Mouse (Mus musculus): ENCODE measurements at regions not wholly inside any gene's neighbourhood (a gene's known extent, or its start where the extent isn't known, plus 50 kb on each side); places are given as distances from the start of the nearest gene placed in this dataset.

- ATAC-seq (ENCODE audit: low FRiP score, low TSS enrichment) = no peak
- H3K9ac ChIP-seq (replicated peaks; ENCODE audit: low read length) = no peak overlapping the region
- WGBS = 66% methylated on average over 10 of the region's 10 CpGs
- H3K9me3 ChIP-seq (ENCODE audit: low read length) = no peaks in the 10 kb centered on the region
- H3K27ac ChIP-seq (ENCODE audit: low read length) = no peak overlapping the region
- peaks cover 8% of the 10 kb centered on the region; the same call in 1 of the 2 replicates for H3K4me1 ChIP-seq (ENCODE audit: insufficient read depth, low read length)
- H3K4me2 ChIP-seq (replicated peaks; ENCODE audit: low read depth, low read length) = no peak overlapping the region
- H3K36me3 ChIP-seq (ENCODE audit: insufficient read depth, low read length) = no peaks in the 10 kb centered on the region
- H3K4me3 ChIP-seq (ENCODE audit: low read length) = no peak overlapping the region
- no peaks in the 10 kb centered on the region for H3K27me3 ChIP-seq (ENCODE audit: insufficient read depth, low read length)
Observed at GRCm38 (mm10) chr9:61727651-61728050, 186.7 kb downstream of the Rplp1 start.

GRCm38 (mm10) chr9:61724070-61724469, 190.3 kb downstream of the Rplp1 start:
- no peak overlapping the region for H3K27ac ChIP-seq (ENCODE audit: low read length)
- no peak for ATAC-seq (ENCODE audit: low FRiP score, low TSS enrichment)
- no peaks in the 10 kb centered on the region for H3K9me3 ChIP-seq (ENCODE audit: low read length)
- H3K9ac ChIP-seq (replicated peaks; ENCODE audit: low read length) = no peak overlapping the region
- H3K4me3 ChIP-seq (ENCODE audit: low read length) = no peak overlapping the region
- peaks cover 4% of the 10 kb centered on the region; the same call in 1 of the 2 replicates for H3K27me3 ChIP-seq (ENCODE audit: insufficient read depth, low read length)
- H3K4me1 ChIP-seq (ENCODE audit: insufficient read depth, low read length) = peaks cover 8% of the 10 kb centered on the region; the same call in 1 of the 2 replicates
- H3K36me3 ChIP-seq (ENCODE audit: insufficient read depth, low read length) = no peaks in the 10 kb centered on the region
- no peak overlapping the region for H3K4me2 ChIP-seq (replicated peaks; ENCODE audit: low read depth, low read length)
- WGBS = 93% methylated on average over 2 of the region's 2 CpGs

GRCm38 (mm10) chr9:61723021-61723581, 191.2 kb downstream of the Rplp1 start:
- Histone ChIP-seq H3K4me1 (ENCODE audit: insufficient read depth, low read length) (peaks cover 8% of the 10 kb centered on the region; the same call in 1 of the 2 replicates), H3K36me3 (ENCODE audit: insufficient read depth, low read length) (no peaks in the 10 kb centered on the region), H3K27ac (ENCODE audit: low read length) (no peak overlapping the region), H3K9ac (replicated peaks; ENCODE audit: low read length) (no peak overlapping the region), H3K27me3 (ENCODE audit: insufficient read depth, low read length) (peaks cover 4% of the 10 kb centered on the region; the same call in 1 of the 2 replicates), H3K4me2 (replicated peaks; ENCODE audit: low read depth, low read length) (no peak overlapping the region), H3K9me3 (ENCODE audit: low read length) (no peaks in the 10 kb centered on the region), H3K4me3 (ENCODE audit: low read length) (no peak overlapping the region)
- WGBS = 29% methylated on average over 8 of the region's 8 CpGs
- peak; percentile 62; the same call in 1 of the 2 replicates for ATAC-seq (ENCODE audit: low FRiP score, low TSS enrichment)

GRCm38 (mm10) chr9:61721851-61722250, 192.5 kb downstream of the Rplp1 start:
- WGBS = 88% methylated on average over 5 of the region's 5 CpGs
- Histone ChIP-seq H3K4me2 (replicated peaks; ENCODE audit: low read depth, low read length) (no peak overlapping the region), H3K4me1 (ENCODE audit: insufficient read depth, low read length) (peaks cover 8% of the 10 kb centered on the region; the same call in 1 of the 2 replicates), H3K27ac (ENCODE audit: low read length) (no peak overlapping the region), H3K4me3 (ENCODE audit: low read length) (no peak overlapping the region), H3K9ac (replicated peaks; ENCODE audit: low read length) (no peak overlapping the region), H3K27me3 (ENCODE audit: insufficient read depth, low read length) (peaks cover 4% of the 10 kb centered on the region; the same call in 1 of the 2 replicates), H3K9me3 (ENCODE audit: low read length) (no peaks in the 10 kb centered on the region), H3K36me3 (ENCODE audit: insufficient read depth, low read length) (no peaks in the 10 kb centered on the region)
- ATAC-seq (ENCODE audit: low FRiP score, low TSS enrichment) = no peak

GRCm38 (mm10) chr9:61721071-61721470, 193.3 kb downstream of the Rplp1 start:
- no peak for ATAC-seq (ENCODE audit: low FRiP score, low TSS enrichment)
- Histone ChIP-seq H3K9ac (replicated peaks; ENCODE audit: low read length) (no peak overlapping the region), H3K36me3 (ENCODE audit: insufficient read depth, low read length) (no peaks in the 10 kb centered on the region), H3K27ac (ENCODE audit: low read length) (no peak overlapping the region), H3K4me2 (replicated peaks; ENCODE audit: low read depth, low read length) (no peak overlapping the region), H3K4me1 (ENCODE audit: insufficient read depth, low read length) (peaks cover 8% of the 10 kb centered on the region; the same call in 1 of the 2 replicates), H3K27me3 (ENCODE audit: insufficient read depth, low read length) (peaks cover 4% of the 10 kb centered on the region; the same call in 1 of the 2 replicates), H3K4me3 (ENCODE audit: low read length) (no peak overlapping the region), H3K9me3 (ENCODE audit: low read length) (no peaks in the 10 kb centered on the region)
- 81% methylated on average over 4 of the region's 4 CpGs for WGBS

- H3K4me3 ChIP-seq (ENCODE audit: low read length) = no peak overlapping the region
- H3K27me3 ChIP-seq (ENCODE audit: insufficient read depth, low read length) = peaks cover 4% of the 10 kb centered on the region; the same call in 1 of the 2 replicates
- H3K36me3 ChIP-seq (ENCODE audit: insufficient read depth, low read length) = no peaks in the 10 kb centered on the region
- no peak overlapping the region for H3K27ac ChIP-seq (ENCODE audit: low read length)
- no peak overlapping the region for H3K4me2 ChIP-seq (replicated peaks; ENCODE audit: low read depth, low read length)
- peaks cover 8% of the 10 kb centered on the region; the same call in 1 of the 2 replicates for H3K4me1 ChIP-seq (ENCODE audit: insufficient read depth, low read length)
- no peaks in the 10 kb centered on the region for H3K9me3 ChIP-seq (ENCODE audit: low read length)
- ATAC-seq (ENCODE audit: low FRiP score, low TSS enrichment) = no peak
- 72% methylated on average over 5 of the region's 5 CpGs for WGBS
- H3K9ac ChIP-seq (replicated peaks; ENCODE audit: low read length) = no peak overlapping the region
Observed at GRCm38 (mm10) chr9:61720206-61720605, 194.1 kb downstream of the Rplp1 start.

- no peak overlapping the region for H3K4me3 ChIP-seq (ENCODE audit: low read length)
- H3K9me3 ChIP-seq (ENCODE audit: low read length) = no peaks in the 10 kb centered on the region
- WGBS = 64% methylated on average over 4 of the region's 4 CpGs
- no peak overlapping the region for H3K4me2 ChIP-seq (replicated peaks; ENCODE audit: low read depth, low read length)
- no peak overlapping the region for H3K9ac ChIP-seq (replicated peaks; ENCODE audit: low read length)
- H3K36me3 ChIP-seq (ENCODE audit: insufficient read depth, low read length) = no peaks in the 10 kb centered on the region
- H3K27me3 ChIP-seq (ENCODE audit: insufficient read depth, low read length) = peaks cover 13% of the 10 kb centered on the region
- H3K4me1 ChIP-seq (ENCODE audit: insufficient read depth, low read length) = peaks cover 11% of the 10 kb centered on the region; the same call in 1 of the 2 replicates
- no peak overlapping the region for H3K27ac ChIP-seq (ENCODE audit: low read length)
- ATAC-seq (ENCODE audit: low FRiP score, low TSS enrichment) = no peak
Observed at GRCm38 (mm10) chr9:61716751-61717150, 197.6 kb downstream of the Rplp1 start.

- ATAC-seq (ENCODE audit: low FRiP score, low TSS enrichment) = peak; percentile 33
- peak overlapping the region; percentile 31; the same call in 1 of the 2 replicates for H3K27ac ChIP-seq (ENCODE audit: low read length)
- no peaks in the 10 kb centered on the region for H3K9me3 ChIP-seq (ENCODE audit: low read length)
- H3K4me3 ChIP-seq (ENCODE audit: low read length) = no peak overlapping the region
- H3K9ac ChIP-seq (replicated peaks; ENCODE audit: low read length) = no peak overlapping the region
- peak overlapping the region; percentile 8; the same call in 1 of the 2 replicates for H3K4me2 ChIP-seq (replicated peaks; ENCODE audit: low read depth, low read length)
- WGBS = 11% methylated on average over 19 of the region's 19 CpGs
- peaks cover 15% of the 10 kb centered on the region; the same call in 1 of the 2 replicates for H3K4me1 ChIP-seq (ENCODE audit: insufficient read depth, low read length)
- peaks cover 8% of the 10 kb centered on the region; the same call in 1 of the 2 replicates for H3K27me3 ChIP-seq (ENCODE audit: insufficient read depth, low read length)
- no peaks in the 10 kb centered on the region for H3K36me3 ChIP-seq (ENCODE audit: insufficient read depth, low read length)
Observed at GRCm38 (mm10) chr9:61714331-61715035, 199.9 kb downstream of the Rplp1 start.

GRCm38 (mm10) chr9:61713806-61714205, 200.5 kb downstream of the Rplp1 start:
- no peaks in the 10 kb centered on the region for H3K36me3 ChIP-seq (ENCODE audit: insufficient read depth, low read length)
- H3K4me1 ChIP-seq (ENCODE audit: insufficient read depth, low read length) = peaks cover 15% of the 10 kb centered on the region; the same call in 1 of the 2 replicates
- no peak overlapping the region; the same call in 1 of the 2 replicates for H3K27ac ChIP-seq (ENCODE audit: low read length)
- WGBS = 46% methylated on average over 7 of the region's 7 CpGs
- ATAC-seq (ENCODE audit: low FRiP score, low TSS enrichment) = peak; percentile 44; the same call in 1 of the 2 replicates
- no peak overlapping the region for H3K4me3 ChIP-seq (ENCODE audit: low read length)
- peaks cover 8% of the 10 kb centered on the region; the same call in 1 of the 2 replicates for H3K27me3 ChIP-seq (ENCODE audit: insufficient read depth, low read length)
- H3K4me2 ChIP-seq (replicated peaks; ENCODE audit: low read depth, low read length) = no peak overlapping the region
- H3K9ac ChIP-seq (replicated peaks; ENCODE audit: low read length) = no peak overlapping the region
- H3K9me3 ChIP-seq (ENCODE audit: low read length) = no peaks in the 10 kb centered on the region

- H3K27ac ChIP-seq (ENCODE audit: low read length) = no peak overlapping the region
- ATAC-seq (ENCODE audit: low FRiP score, low TSS enrichment) = no peak
- peaks cover 8% of the 10 kb centered on the region for H3K27me3 ChIP-seq (ENCODE audit: insufficient read depth, low read length)
- no peak overlapping the region for H3K4me3 ChIP-seq (ENCODE audit: low read length)
- H3K9me3 ChIP-seq (ENCODE audit: low read length) = no peaks in the 10 kb centered on the region
- WGBS = 51% methylated on average over 7 of the region's 7 CpGs
- H3K4me1 ChIP-seq (ENCODE audit: insufficient read depth, low read length) = peaks cover 15% of the 10 kb centered on the region; the same call in 1 of the 2 replicates
- H3K9ac ChIP-seq (replicated peaks; ENCODE audit: low read length) = no peak overlapping the region
- H3K36me3 ChIP-seq (ENCODE audit: insufficient read depth, low read length) = no peaks in the 10 kb centered on the region
- H3K4me2 ChIP-seq (replicated peaks; ENCODE audit: low read depth, low read length) = no peak overlapping the region
Observed at GRCm38 (mm10) chr9:61711296-61711695, 203.0 kb downstream of the Rplp1 start.
